Mouse (Mus musculus) forebrain, embryonic 16.5 days (tissue): ENCODE results near the gene Tbc1d8. TPM values are rescaled to one million over a fixed set of nuclear protein-coding genes. Genes with fewer than 3 reads are reported as not detected.

Experiments used
- ATAC-seq: fragments of 200-750 bp; cut with Nextera tagmentation; 2 replicates; pipeline ENCODE4 v1.8.0; 2017; ENCODE audit warnings: mild to moderate bottlenecking, moderate library complexity
- H3K27ac ChIP-seq: fragments of 300-500 bp; sonication (generic); 2 replicates; pipeline ENCODE4 v1.5.1; 2014; ENCODE audit warnings: low read length, control low read depth
- H3K27me3 ChIP-seq: fragments of 300-500 bp; sonication (generic); replicated peaks from 2 replicates; pipeline ENCODE4 v1.6.1; 2014; ENCODE audit warnings: low read length; ENCODE audit not compliant: control insufficient read depth, insufficient read depth
- H3K36me3 ChIP-seq: fragments of 300-500 bp; sonication (generic); 2 replicates; pipeline ENCODE4 v1.6.1; 2014; ENCODE audit not compliant: control insufficient read depth, insufficient read depth
- H3K4me1 ChIP-seq: fragments of 300-500 bp; sonication (generic); replicated peaks from 2 replicates; pipeline ENCODE4 v1.6.1; 2014; ENCODE audit warnings: low read length; ENCODE audit not compliant: control insufficient read depth, insufficient read depth
- H3K4me2 ChIP-seq: fragments of 300-500 bp; sonication (generic); 2 replicates; pipeline ENCODE4 v1.6.1; 2014; ENCODE audit warnings: mild to moderate bottlenecking, low read length, control low read depth
- H3K4me3 ChIP-seq: fragments of 300-500 bp; sonication (generic); replicated peaks from 2 replicates; pipeline ENCODE4 v1.5.1; 2014; ENCODE audit warnings: mild to moderate bottlenecking, low read length, control low read depth
- H3K9ac ChIP-seq: fragments of 300-500 bp; sonication (generic); replicated peaks from 2 replicates; pipeline ENCODE4 v1.6.1; 2014; ENCODE audit warnings: low read depth, low read length, control low read depth
- H3K9me3 ChIP-seq: fragments of 300-500 bp; sonication (generic); 2 replicates; pipeline ENCODE4 v1.6.1; 2016; ENCODE audit warnings: low read length; ENCODE audit not compliant: control insufficient read depth
- WGBS: fragments of 180-500 bp; shearing (Covaris S2); extraction: QIAGEN DNeasy Blood & Tissue Kit; methylation state at CpG from one replicate; pipeline ENCODE4 v1.1.7; 2014; 5-methylcytosine and 5-hydroxymethylcytosine counted together
- polyA plus RNA-seq: library from polyadenylated mRNA; unstranded; fragments of >200 nt; fragmentation: Nextera tagmentation; extraction: Ambion mirVana; gene quantifications from 2 replicates; pipeline ENCODE4 v1.2.1, GENCODE M21; 2015

Gene Tbc1d8
- polyA plus RNA-seq, 1 experiment from 2014 or later = 13.0 TPM

- Histone ChIP-seq H3K27me3 (no peaks in the 10 kb centered on the region), H3K4me2 (no peak overlapping the region), H3K36me3 (peaks cover 21% of the 10 kb centered on the region), H3K27ac (no peak overlapping the region), H3K4me3 (no peak overlapping the region), H3K9me3 (no peaks in the 10 kb centered on the region), H3K4me1 (peaks cover 17% of the 10 kb centered on the region), H3K9ac (no peak overlapping the region)
- WGBS = 90% methylated on average over 6 of the region's 6 CpGs
- no peak for ATAC-seq
Measured at GRCm38 (mm10) chr1:39370431-39370830, 108.1 kb downstream of the Tbc1d8 start.

- peak overlapping the region; percentile 90 for H3K4me2 ChIP-seq
- H3K27me3 ChIP-seq = no peaks in the 10 kb centered on the region
- H3K9ac ChIP-seq = peak overlapping the region; percentile 77
- H3K4me1 ChIP-seq = peaks cover 17% of the 10 kb centered on the region
- WGBS = under 1% methylated on average over 34 of the region's 34 CpGs
- no peaks in the 10 kb centered on the region for H3K9me3 ChIP-seq
- peak; percentile 29 for ATAC-seq
- peaks cover 18% of the 10 kb centered on the region for H3K36me3 ChIP-seq
- H3K27ac ChIP-seq = peak overlapping the region; percentile 84
- peak overlapping the region; percentile 70 for H3K4me3 ChIP-seq
Measured at GRCm38 (mm10) chr1:39368267-39368841, 110.2 kb downstream of the Tbc1d8 start.

- under 1% methylated on average over 62 of the region's 62 CpGs for WGBS
- H3K27me3 ChIP-seq = no peaks in the 10 kb centered on the region
- ATAC-seq = peak; percentile 100
Measured at GRCm38 (mm10) chr1:39367601-39368266, 110.8 kb downstream of the Tbc1d8 start, which contains the start of gene Rpl31. Gene Rpl31, plus strand, starts transcription at chr1:39367842.

GRCm38 (mm10) chr1:39367045-39367444 lies 111.5 kb downstream of the Tbc1d8 start:
- H3K4me1 ChIP-seq = peaks cover 17% of the 10 kb centered on the region
- H3K9me3 ChIP-seq = no peaks in the 10 kb centered on the region
- peak; percentile 10 for ATAC-seq
- H3K27me3 ChIP-seq = no peaks in the 10 kb centered on the region
- WGBS = 26% methylated on average over 6 of the region's 6 CpGs
- peak overlapping the region; percentile 66 for H3K9ac ChIP-seq
- H3K27ac ChIP-seq = peak overlapping the region; percentile 72
- peak overlapping the region; percentile 70 for H3K4me3 ChIP-seq
- H3K36me3 ChIP-seq = peaks cover 12% of the 10 kb centered on the region
- H3K4me2 ChIP-seq = peak overlapping the region; percentile 77

More at GRCm38 (mm10) chr1:39367601-39368266, 110.8 kb downstream of the Tbc1d8 start, which contains the start of gene Rpl31:
- Histone ChIP-seq H3K36me3 (peaks cover 18% of the 10 kb centered on the region), H3K9ac (peak within 1 kb of the TSS; percentile 77), H3K4me3 (peak within 1 kb of the TSS; percentile 70), H3K4me1 (peaks cover 17% of the 10 kb centered on the region), H3K4me2 (peak within 1 kb of the TSS; percentile 90), H3K27ac (peak within 1 kb of the TSS; percentile 84), H3K9me3 (no peaks in the 10 kb centered on the region)

- no peak overlapping the region for H3K27ac ChIP-seq
- no peak for ATAC-seq
- H3K9ac ChIP-seq = no peak overlapping the region
- no peak overlapping the region for H3K4me3 ChIP-seq
- H3K36me3 ChIP-seq = peaks cover 4% of the 10 kb centered on the region; the same call in 1 of the 2 replicates
- H3K4me1 ChIP-seq = peaks cover 17% of the 10 kb centered on the region
- no peaks in the 10 kb centered on the region for H3K9me3 ChIP-seq
- H3K4me2 ChIP-seq = no peak overlapping the region
- no peaks in the 10 kb centered on the region for H3K27me3 ChIP-seq
- WGBS = 87% methylated on average over 1 of the region's 1 CpGs
Measured at GRCm38 (mm10) chr1:39365562-39365961, 113.0 kb downstream of the Tbc1d8 start.

GRCm38 (mm10) chr1:39362515-39362893 lies 116.1 kb downstream of the Tbc1d8 start:
- Histone ChIP-seq H3K27me3 (no peaks in the 10 kb centered on the region), H3K27ac (no peak overlapping the region), H3K4me2 (no peak overlapping the region), H3K36me3 (no peaks in the 10 kb centered on the region), H3K9ac (no peak overlapping the region), H3K4me3 (no peak overlapping the region), H3K9me3 (no peaks in the 10 kb centered on the region), H3K4me1 (peaks cover 5% of the 10 kb centered on the region)
- no peak for ATAC-seq
- WGBS = 62% methylated on average over 7 of the region's 7 CpGs

GRCm38 (mm10) chr1:39361754-39362514 lies 116.6 kb downstream of the Tbc1d8 start:
- H3K27ac ChIP-seq = no peak overlapping the region
- H3K4me3 ChIP-seq = peak overlapping the region; percentile 10; the same call in 1 of the 2 replicates
- 35% methylated on average over 24 of the region's 24 CpGs for WGBS
- H3K9me3 ChIP-seq = no peaks in the 10 kb centered on the region
- peaks cover 2% of the 10 kb centered on the region for H3K4me1 ChIP-seq
- no peaks in the 10 kb centered on the region for H3K36me3 ChIP-seq
- H3K27me3 ChIP-seq = no peaks in the 10 kb centered on the region
- no peak for ATAC-seq
- H3K4me2 ChIP-seq = peak overlapping the region; percentile 39
- 0 out of 2 replicates have a peak overlapping the region, but pooled peaks have one; percentile 2 for H3K9ac ChIP-seq

- Histone ChIP-seq H3K9ac (no peak overlapping the region), H3K4me1 (no peaks in the 10 kb centered on the region; the same call in 1 of the 2 replicates), H3K27ac (no peak overlapping the region), H3K9me3 (no peaks in the 10 kb centered on the region), H3K36me3 (no peaks in the 10 kb centered on the region), H3K27me3 (no peaks in the 10 kb centered on the region), H3K4me3 (no peak overlapping the region), H3K4me2 (no peak overlapping the region)
- ATAC-seq = no peak
- WGBS = 81% methylated on average over 7 of the region's 7 CpGs
Measured at GRCm38 (mm10) chr1:39349427-39349826, 129.1 kb downstream of the Tbc1d8 start.

GRCm38 (mm10) chr1:39349001-39349400 lies 129.6 kb downstream of the Tbc1d8 start:
- H3K27ac ChIP-seq = no peak overlapping the region
- 89% methylated on average over 1 of the region's 1 CpGs for WGBS
- H3K9me3 ChIP-seq = no peaks in the 10 kb centered on the region
- H3K4me1 ChIP-seq = no peaks in the 10 kb centered on the region; the same call in 1 of the 2 replicates
- H3K4me2 ChIP-seq = no peak overlapping the region
- no peak overlapping the region for H3K4me3 ChIP-seq
- no peak overlapping the region for H3K9ac ChIP-seq
- H3K36me3 ChIP-seq = no peaks in the 10 kb centered on the region
- no peak for ATAC-seq
- no peaks in the 10 kb centered on the region for H3K27me3 ChIP-seq
